Mouse (Mus musculus) limb, embryonic 14.5 days (tissue): Measurements from ENCODE around the gene Shf. TPM values are rescaled to one million over a fixed set of nuclear protein-coding genes. Genes with fewer than 3 reads are reported as not detected.
"Not testable (repeated sequence)": the region's sequence is repeated elsewhere in the genome, so short reads cannot be mapped to it uniquely, and the experiment has no call there.

ENCODE experiments used
- ATAC-seq: fragments of 200-750 bp; cut with Nextera tagmentation; 2 replicates; pipeline ENCODE4 v1.8.0; 2017; ENCODE audit warnings: low read depth, moderate number of reproducible peaks, moderate TSS enrichment; ENCODE audit not compliant: low FRiP score
- DNase-seq: peaks from one replicate; pipeline ENCODE4 v3.0.0-alpha.2; 2015; ENCODE audit warnings: low spot score
- H3K27ac ChIP-seq: fragments of 300-500 bp; sonication (generic); replicated peaks from 2 replicates; pipeline ENCODE4 v1.5.1; 2014; ENCODE audit warnings: low read depth, mild to moderate bottlenecking, low read length, moderate library complexity, mixed read lengths
- H3K27me3 ChIP-seq: fragments of 300-500 bp; sonication (generic); 2 replicates; pipeline ENCODE4 v1.6.1; 2014; ENCODE audit warnings: low read length, mixed read lengths; ENCODE audit not compliant: control insufficient read depth, insufficient read depth
- H3K36me3 ChIP-seq: fragments of 300-500 bp; sonication (generic); 2 replicates; pipeline ENCODE4 v1.6.1; 2014; ENCODE audit warnings: mild to moderate bottlenecking, low read length, moderate library complexity, mixed read lengths; ENCODE audit not compliant: control insufficient read depth, insufficient read depth
- H3K4me1 ChIP-seq: fragments of 300-500 bp; sonication (generic); 2 replicates; pipeline ENCODE4 v1.6.1; 2014; ENCODE audit warnings: antibody characterized with exemption, low read length, mixed read lengths; ENCODE audit not compliant: control insufficient read depth, insufficient read depth
- H3K4me2 ChIP-seq: fragments of 300-500 bp; sonication (generic); replicated peaks from 2 replicates; pipeline ENCODE4 v1.6.1; 2014; ENCODE audit warnings: low read depth, mild to moderate bottlenecking, low read length, moderate library complexity; ENCODE audit not compliant: severe bottlenecking
- H3K4me3 ChIP-seq: fragments of 300-500 bp; sonication (generic); replicated peaks from 2 replicates; pipeline ENCODE4 v1.5.1; 2014; ENCODE audit warnings: low read length
- H3K9ac ChIP-seq: fragments of 300-500 bp; sonication (generic); 2 replicates; pipeline ENCODE4 v1.6.1; 2014; ENCODE audit warnings: mild to moderate bottlenecking, low read depth, low read length, moderate library complexity; ENCODE audit not compliant: severe bottlenecking
- H3K9me3 ChIP-seq: fragments of 300-500 bp; sonication (generic); 2 replicates; pipeline ENCODE4 v1.6.1; 2016; ENCODE audit warnings: low read length; ENCODE audit not compliant: control insufficient read depth
- POLR2A ChIP-seq: fragments of 200-500 bp; IDR thresholded peaks from 2 replicates; pipeline ENCODE4 v1.8.0; 2012; ENCODE audit warnings: inconsistent platforms, mild to moderate bottlenecking, moderate library complexity, borderline replicate concordance; ENCODE audit not compliant: insufficient read depth, insufficient read length; ENCODE audit errors: extremely low read depth
- WGBS: fragments of 180-500 bp; shearing (Covaris S2); extraction: QIAGEN DNeasy Blood & Tissue Kit; methylation state at CpG from one replicate; pipeline ENCODE4 v1.1.7; 2014; 5-methylcytosine and 5-hydroxymethylcytosine counted together
- polyA plus RNA-seq, 2 experiments: library from polyadenylated mRNA; depleted of rRNA in 1 of 2; stranded (reverse) in 1 of 2; unstranded in 1 of 2; fragments of >200 nt; fragmentation: Nextera tagmentation in 1 of 2; extraction: Ambion mirVana in 1 of 2; gene quantifications; 2 replicates each; pipeline versions ENCODE4 v1.2.1 to v1.2.3; 2012 to 2014

Shf gene
- polyA plus RNA-seq, 2 experiments: 6.5 to 34.2 TPM

DNA sequence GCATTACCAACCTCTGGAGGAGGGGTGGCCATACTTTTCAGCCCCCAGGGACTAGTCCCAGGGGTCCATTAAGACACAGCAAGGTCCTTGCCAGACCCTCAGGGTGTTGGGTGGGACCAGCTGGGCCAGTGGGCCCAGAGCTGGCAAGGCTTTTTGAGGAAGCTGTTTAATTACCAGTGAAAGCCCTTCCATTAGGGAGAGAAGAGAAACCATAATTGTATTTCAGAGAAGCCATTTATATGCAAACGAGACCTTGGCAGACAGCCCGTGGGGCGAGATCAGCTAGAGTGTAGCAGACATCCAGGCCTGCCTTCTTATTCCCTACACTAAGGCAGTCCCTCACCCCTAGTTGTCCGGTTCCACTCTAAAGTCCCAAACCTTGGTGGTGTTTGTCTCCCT is 17.0 kb downstream of the Shf start:
- WGBS: 59% methylated on average over 4 of the region's 4 CpGs
- peaks cover 38% of the 10 kb centered on the region for H3K36me3 ChIP-seq

DNA sequence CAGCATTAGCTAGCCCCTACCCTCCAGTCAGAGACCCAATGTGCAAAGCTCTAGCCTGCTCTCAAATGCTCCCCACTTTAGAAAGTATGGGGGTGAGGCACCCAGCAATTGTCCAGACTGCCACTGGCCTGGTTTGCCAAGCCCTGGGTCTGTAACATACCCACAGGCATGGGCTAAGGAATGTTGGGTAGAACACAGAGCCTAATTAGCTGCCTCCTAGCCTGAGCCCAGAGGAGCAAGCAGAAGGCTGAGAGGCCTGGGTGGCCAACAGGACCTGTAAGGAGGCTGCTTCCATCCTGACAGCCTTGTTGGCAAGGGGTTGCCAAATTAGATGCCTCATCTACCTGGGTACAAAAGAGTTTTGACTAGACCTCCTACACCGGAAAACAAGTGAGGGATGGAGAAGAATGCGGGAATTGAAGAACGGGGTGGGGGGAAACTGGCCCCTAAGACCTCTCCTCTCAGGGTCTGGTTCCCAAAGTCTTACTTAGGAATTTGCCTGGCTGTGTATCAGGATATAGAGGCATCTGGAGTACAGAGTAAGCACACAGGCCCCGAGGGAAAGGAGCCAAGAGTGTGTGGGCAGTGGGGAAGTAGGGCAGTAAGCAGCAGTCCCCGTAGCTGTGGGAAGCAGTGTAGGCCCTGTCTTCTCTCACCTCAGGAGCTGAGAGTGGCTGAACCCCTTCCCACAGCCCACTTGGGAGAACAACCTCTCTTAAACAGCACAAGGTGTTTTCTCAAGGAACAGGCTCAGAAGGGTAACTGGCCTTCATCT is 17.6 kb downstream of the Shf start:
- peak overlapping the region; percentile 15; the same call in 1 of the 2 replicates for H3K27ac ChIP-seq
- no peak overlapping the region for H3K9ac ChIP-seq
- H3K4me2 ChIP-seq: no peak overlapping the region
- no peak for DNase-seq
- 62% methylated on average over 5 of the region's 5 CpGs for WGBS
- no peaks in the 10 kb centered on the region for H3K9me3 ChIP-seq
- no peaks in the 10 kb centered on the region for H3K27me3 ChIP-seq
- peaks cover 35% of the 10 kb centered on the region for H3K36me3 ChIP-seq
- H3K4me1 ChIP-seq: peaks cover 18% of the 10 kb centered on the region
- no peak for TF ChIP-seq POLR2A
- H3K4me3 ChIP-seq: no peak overlapping the region
- no peak for ATAC-seq

More for the DNA sequence above, 17.0 kb downstream of the Shf start:
- H3K4me2 ChIP-seq: no peak overlapping the region
- peak overlapping the region; percentile 15; the same call in 1 of the 2 replicates for H3K27ac ChIP-seq
- peaks cover 18% of the 10 kb centered on the region for H3K4me1 ChIP-seq
- no peaks in the 10 kb centered on the region for H3K9me3 ChIP-seq
- H3K9ac ChIP-seq: no peak overlapping the region
- no peaks in the 10 kb centered on the region for H3K27me3 ChIP-seq
- ATAC-seq (no peak), DNase-seq (no peak)
- no peak overlapping the region for H3K4me3 ChIP-seq
- no peak for TF ChIP-seq POLR2A

DNA sequence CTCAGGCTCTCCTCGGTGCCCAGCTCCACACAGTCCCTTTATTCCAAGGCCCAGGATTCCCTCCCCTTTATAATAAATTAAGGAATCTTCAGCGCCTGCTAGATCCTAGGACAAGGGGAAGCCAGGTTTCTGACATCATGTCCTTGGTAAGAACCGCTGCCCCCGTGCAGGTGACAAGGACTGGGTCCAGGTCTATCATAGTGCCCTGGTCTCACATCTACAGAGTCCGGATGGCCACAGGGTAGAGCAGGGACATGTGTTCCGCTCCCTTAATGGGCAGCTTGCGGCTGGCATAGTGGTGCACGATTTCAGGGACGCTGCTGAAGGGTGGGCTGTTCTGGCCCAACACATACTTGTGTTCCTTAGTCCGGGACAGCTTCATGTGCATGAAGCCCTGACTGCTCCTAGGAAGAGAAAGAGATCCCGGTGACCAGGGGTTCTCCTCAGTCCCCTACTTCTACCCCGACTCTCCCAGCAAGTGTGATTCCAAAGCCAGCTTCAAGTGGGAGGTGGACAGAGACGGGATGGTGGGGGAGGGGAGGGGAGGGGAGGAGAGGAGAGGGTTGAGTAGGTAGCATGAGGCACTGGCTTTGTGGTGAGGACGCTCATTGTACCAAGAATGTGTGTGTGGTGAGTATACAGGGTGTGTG is 19.7 kb downstream of the Shf start:
- H3K36me3 ChIP-seq: peaks cover 21% of the 10 kb centered on the region
- WGBS: 10% methylated on average over 14 of the region's 14 CpGs
- DNase-seq (no peak), ATAC-seq (peak; percentile 37)
- H3K9me3 ChIP-seq: no peaks in the 10 kb centered on the region
- peak overlapping the region; percentile 76 for H3K4me2 ChIP-seq
- TF ChIP-seq POLR2A: no peak
- peaks cover 18% of the 10 kb centered on the region for H3K4me1 ChIP-seq
- peak overlapping the region; percentile 89 for H3K9ac ChIP-seq
- H3K4me3 ChIP-seq: peak overlapping the region; percentile 58
- H3K27ac ChIP-seq: peak overlapping the region; percentile 99
- H3K27me3 ChIP-seq: no peaks in the 10 kb centered on the region

GRCm38 (mm10) chr2:122348531-122349131 is 20.3 kb downstream of the Shf start:
- Histone ChIP-seq H3K9me3 (no peaks in the 10 kb centered on the region), H3K36me3 (peaks cover 14% of the 10 kb centered on the region), H3K9ac (peak overlapping the region; percentile 89), H3K27me3 (no peaks in the 10 kb centered on the region), H3K27ac (peak overlapping the region; percentile 99), H3K4me3 (peak overlapping the region; percentile 58), H3K4me2 (peak overlapping the region; percentile 76), H3K4me1 (peaks cover 18% of the 10 kb centered on the region)
- ATAC-seq (peak; percentile 90), DNase-seq (peak; percentile 86)
- peak; percentile 92 for TF ChIP-seq POLR2A
- WGBS: under 1% methylated on average over 58 of the region's 63 CpGs

GRCm38 (mm10) chr2:122347257-122347656 is 21.7 kb downstream of the Shf start:
- DNase-seq (no peak), ATAC-seq (no peak)
- Histone ChIP-seq H3K4me3 (no peak overlapping the region), H3K36me3 (peaks cover 4% of the 10 kb centered on the region; the same call in 1 of the 2 replicates), H3K9me3 (no peaks in the 10 kb centered on the region), H3K4me2 (no peak overlapping the region), H3K4me1 (peaks cover 18% of the 10 kb centered on the region), H3K9ac (no peak overlapping the region), H3K27me3 (no peaks in the 10 kb centered on the region), H3K27ac (no peak overlapping the region)
- WGBS: 93% methylated on average over 3 of the region's 3 CpGs
- TF ChIP-seq POLR2A: no peak

DNA sequence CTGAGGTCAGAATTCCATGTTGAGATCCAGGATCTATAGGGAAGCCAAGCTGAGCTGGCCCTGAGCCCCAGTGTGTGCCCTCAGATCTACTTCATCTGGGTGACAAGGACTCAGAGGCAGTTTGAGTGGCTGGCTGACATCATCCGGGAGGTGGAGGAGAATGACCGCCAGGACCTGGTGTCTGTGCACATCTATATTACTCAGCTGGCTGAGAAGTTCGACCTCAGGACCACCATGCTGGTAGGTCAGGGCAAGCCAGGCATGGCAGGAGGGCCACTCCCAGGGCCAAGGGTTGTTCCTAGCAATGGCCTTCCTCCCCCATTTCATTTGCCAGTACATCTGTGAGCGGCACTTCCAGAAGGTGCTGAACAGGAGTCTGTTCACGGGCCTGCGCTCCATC is 22.8 kb downstream of the Shf start:
- not testable (repeated sequence) for H3K27ac ChIP-seq, H3K27me3 ChIP-seq, H3K36me3 ChIP-seq, DNase-seq, H3K4me2 ChIP-seq, H3K9ac ChIP-seq, ATAC-seq, H3K4me3 ChIP-seq, H3K9me3 ChIP-seq
- 86% methylated on average over 5 of the region's 6 CpGs for WGBS
- peaks cover 15% of the 10 kb centered on the region for H3K4me1 ChIP-seq
